In genomic region chr14:98431959-98432358, GRCm38 (mm10) we compare ENCODE assay signal across 12 mouse cellular contexts.
A peak's percentile ranks its signal among the peaks of the same experiment; 100 is the strongest.
DNase-seq lines count a peak whose midpoint lies in the region; ATAC-seq lines count a peak whose summit lies in the region.
"Had no signal": no experiment of that assay in that cellular context is flagged by ENCODE, and none has a peak within 500 bp of the region (broad histone marks: within the 10 kb centered on the region; RNA-seq: fewer than 3 reads in every experiment).

No protein-coding gene starts in this region.

- H3K4me1 ChIP-seq in heart, embryonic 11.5 days (ENCODE audit: control insufficient read depth, insufficient read depth, low read length) = no peaks in the 10 kb centered on the region
- H3K4me1 ChIP-seq in liver, embryonic 11.5 days (replicated peaks; ENCODE audit: control insufficient read depth, insufficient read depth, low read length) = no peaks in the 10 kb centered on the region
- no peaks in the 10 kb centered on the region for H3K4me1 ChIP-seq in liver, embryonic 12.5 days
- H3K4me1 ChIP-seq in hindbrain, embryonic 14.5 days (replicated peaks; ENCODE audit: control insufficient read depth, insufficient read depth, low read length) = no peaks in the 10 kb centered on the region
- H3K4me1 ChIP-seq: limb, embryonic 12.5 days had no signal

- H3K27ac ChIP-seq in heart, embryonic 11.5 days (ENCODE audit: low read depth, low read length) = no peak overlapping the region
- H3K27ac ChIP-seq in liver, embryonic 11.5 days (ENCODE audit: low read depth, low read length) = no peak overlapping the region
- H3K27ac ChIP-seq in liver, embryonic 12.5 days = no peak overlapping the region
- H3K27ac ChIP-seq in hindbrain, embryonic 14.5 days = no peak overlapping the region
- H3K27ac ChIP-seq: limb, embryonic 12.5 days had no signal

- H3K27me3 ChIP-seq in heart, embryonic 11.5 days (ENCODE audit: control insufficient read depth, insufficient read depth, low read length) = no peaks in the 10 kb centered on the region
- no peaks in the 10 kb centered on the region for H3K27me3 ChIP-seq in liver, embryonic 11.5 days (replicated peaks; ENCODE audit: control insufficient read depth, insufficient read depth, low read length)
- H3K27me3 ChIP-seq in liver, embryonic 12.5 days (replicated peaks) = no peaks in the 10 kb centered on the region
- no peaks in the 10 kb centered on the region for H3K27me3 ChIP-seq in hindbrain, embryonic 14.5 days (ENCODE audit: control insufficient read depth, insufficient read depth, low read length)
- H3K27me3 ChIP-seq: limb, embryonic 12.5 days had no signal

- peak overlapping the region; percentile 50 for H3K4me2 ChIP-seq in heart, embryonic 11.5 days
- no peak overlapping the region for H3K4me2 ChIP-seq in liver, embryonic 11.5 days
- H3K4me2 ChIP-seq in liver, embryonic 12.5 days = no peak overlapping the region
- H3K4me2 ChIP-seq in hindbrain, embryonic 14.5 days (replicated peaks) = 0 out of 2 replicates have a peak overlapping the region, but pooled peaks have one; percentile 18
- H3K4me2 ChIP-seq: limb, embryonic 12.5 days had no signal

- WGBS in heart, embryonic 11.5 days (ENCODE audit: insufficient replicate concordance) = 30% methylated on average over 11 of the region's 11 CpGs
- WGBS in liver, embryonic 11.5 days = 35% methylated on average over 11 of the region's 11 CpGs
- WGBS in liver, embryonic 12.5 days (ENCODE audit: insufficient replicate concordance) = 31% methylated on average over 11 of the region's 11 CpGs
- 54% methylated on average over 11 of the region's 11 CpGs for WGBS in hindbrain, embryonic 14.5 days

- DNase-seq in heart, adult 9 months (ENCODE audit: low spot score in 2 of 2) = no peak
- DNase-seq in liver, embryonic 11.5 days (ENCODE audit: low spot score) = no peak
- DNase-seq in embryo, embryonic 10.5 days (ENCODE audit: low spot score) = peak; percentile 21
- DNase-seq in hindbrain, embryonic 14.5 days (ENCODE audit: low spot score) = no peak
- DNase-seq in adrenal gland, postnatal 4 days (ENCODE audit: low spot score in 2 of 2) = no peak
- DNase-seq in layer of hippocampus, adult 11-12 months (ENCODE audit: low spot score) = no peak
- DNase-seq: adrenal gland, adult 2 months; kidney, postnatal 14 days; lung, postnatal 10 days had no signal

- no peak overlapping the region for H3K9ac ChIP-seq in heart, embryonic 11.5 days (ENCODE audit: low read depth, low read length)
- no peak overlapping the region for H3K9ac ChIP-seq in liver, embryonic 11.5 days (ENCODE audit: low read depth, low read length)
- H3K9ac ChIP-seq in liver, embryonic 12.5 days = no peak overlapping the region
- H3K9ac ChIP-seq in hindbrain, embryonic 14.5 days = no peak overlapping the region
- H3K9ac ChIP-seq: limb, embryonic 12.5 days had no signal

- H3K9me3 ChIP-seq in heart, embryonic 11.5 days (replicated peaks; ENCODE audit: control insufficient read depth, low read length) = no peaks in the 10 kb centered on the region
- no peaks in the 10 kb centered on the region for H3K9me3 ChIP-seq in liver, embryonic 11.5 days (ENCODE audit: control insufficient read depth, low read length)
- H3K9me3 ChIP-seq in liver, embryonic 12.5 days (replicated peaks) = no peaks in the 10 kb centered on the region
- no peaks in the 10 kb centered on the region for H3K9me3 ChIP-seq in hindbrain, embryonic 14.5 days (ENCODE audit: control insufficient read depth, low read length)
- H3K9me3 ChIP-seq: limb, embryonic 12.5 days had no signal

- no peak for ATAC-seq in heart, embryonic 11.5 days (replicated peaks; ENCODE audit: insufficient number of reproducible peaks, low FRiP score, low TSS enrichment)
- 0 out of 2 replicates have a peak, but pooled peaks have one; percentile 10 for ATAC-seq in liver, embryonic 11.5 days (replicated peaks; ENCODE audit: low FRiP score)
- no peak for ATAC-seq in liver, embryonic 12.5 days
- no peak for ATAC-seq in hindbrain, embryonic 14.5 days (ENCODE audit: low FRiP score)

- no peaks in the 10 kb centered on the region for H3K36me3 ChIP-seq in heart, embryonic 11.5 days (ENCODE audit: control insufficient read depth, insufficient read depth, low read length)
- no peaks in the 10 kb centered on the region for H3K36me3 ChIP-seq in liver, embryonic 11.5 days (ENCODE audit: control insufficient read depth, insufficient read depth, low read length)
- no peaks in the 10 kb centered on the region for H3K36me3 ChIP-seq in liver, embryonic 12.5 days
- H3K36me3 ChIP-seq in hindbrain, embryonic 14.5 days (replicated peaks; ENCODE audit: control insufficient read depth, insufficient read depth) = no peaks in the 10 kb centered on the region
- H3K36me3 ChIP-seq: limb, embryonic 12.5 days had no signal

- 0 out of 2 replicates have a peak overlapping the region, but pooled peaks have one; percentile 16 for H3K4me3 ChIP-seq in heart, embryonic 11.5 days (ENCODE audit: low read depth, low read length)
- no peak overlapping the region for H3K4me3 ChIP-seq in liver, embryonic 11.5 days (ENCODE audit: low read depth, low read length)
- H3K4me3 ChIP-seq in liver, embryonic 12.5 days = no peak overlapping the region
- no peak overlapping the region for H3K4me3 ChIP-seq in hindbrain, embryonic 14.5 days (replicated peaks; ENCODE audit: low read length)
- H3K4me3 ChIP-seq: limb, embryonic 12.5 days had no signal

Comparison
In these comparisons a context has a peak if more than half of its experiments do, and no peak if none do; other contexts are left out.
1. H3K4me2 ChIP-seq: peak in heart, embryonic 11.5 days (single experiment) and hindbrain, embryonic 14.5 days (single experiment); none in liver, embryonic 11.5 days (single experiment) and liver, embryonic 12.5 days (single experiment).